Mouse (Mus musculus) heart, adult 18-20 months (tissue): Measurements from ENCODE around the gene Hyal6. TPM values are rescaled to one million over a fixed set of nuclear protein-coding genes. Genes with fewer than 3 reads are reported as not detected.

ENCODE experiments used
- DNase-seq, 2 experiments: peaks; one replicate each; pipeline ENCODE4 v3.0.0; 2021 to 2022; ENCODE audit warnings: mixed read lengths in 1 of 2
- long read RNA-seq, 2 experiments: library from polyadenylated mRNA; stranded (forward); transcript quantifications; one replicate each; pipeline ENCODE4 v2.0.0; 2021
- total RNA-seq, 2 experiments: library from RNA; stranded (reverse); gene quantifications; 2 replicates each; pipeline ENCODE4 v1.2.3; 2021

Gene Hyal6
- total RNA-seq: not detected
- long read RNA-seq, experiment 1: 0 reads
- long read RNA-seq, experiment 2: 0 reads

- DNase-seq: no peak
Measured at GRCm38 (mm10) chr6:24732945-24733344, at the start of gene Hyal6. Gene Hyal6 (plus strand): TSS chr6:24733245.

GRCm38 (mm10) chr6:24687871-24688270 is 45.2 kb upstream of the Hyal6 start:
- no peak for DNase-seq

GRCm38 (mm10) chr6:24694455-24695410 is 38.3 kb upstream of the Hyal6 start:
- DNase-seq: no peak

GRCm38 (mm10) chr6:24696117-24696516 is 36.9 kb upstream of the Hyal6 start:
- DNase-seq: no peak

- DNase-seq: no peak
Measured at GRCm38 (mm10) chr6:24697216-24697615, 35.8 kb upstream of the Hyal6 start.

- no peak for DNase-seq
Measured at GRCm38 (mm10) chr6:24707090-24707489, 26.0 kb upstream of the Hyal6 start.

GRCm38 (mm10) chr6:24707499-24707898 is 25.5 kb upstream of the Hyal6 start:
- no peak for DNase-seq

GRCm38 (mm10) chr6:24721317-24722099 is 11.5 kb upstream of the Hyal6 start:
- DNase-seq: peak; percentile 13 to 51

GRCm38 (mm10) chr6:24728130-24728529 is 4.9 kb upstream of the Hyal6 start:
- DNase-seq: no peak

GRCm38 (mm10) chr6:24734565-24734964 is 1.5 kb downstream of the Hyal6 start:
- no peak for DNase-seq

GRCm38 (mm10) chr6:24748029-24748428 is 15.0 kb downstream of the Hyal6 start, which contains the start of gene Hyal4:
Gene Hyal4 (plus strand): TSS chr6:24748329.
- DNase-seq: no peak

GRCm38 (mm10) chr6:24759281-24759680 is 26.2 kb downstream of the Hyal6 start:
- no peak for DNase-seq

- DNase-seq: no peak
Measured at GRCm38 (mm10) chr6:24766261-24766660, 33.2 kb downstream of the Hyal6 start.

- no peak for DNase-seq
Measured at GRCm38 (mm10) chr6:24779182-24779581, 46.1 kb downstream of the Hyal6 start.

GRCm38 (mm10) chr6:24790888-24791287 is 57.8 kb downstream of the Hyal6 start, which contains the start of gene Spam1:
Gene Spam1 (plus strand): TSS chr6:24791188.
- DNase-seq: no peak

Other genes with a start within 250 kb of the Hyal6 start
- under 1 TPM; 0.67 to 0.77 TPM for gene Iqub, start 218.2 kb upstream of the Hyal6 start, total RNA-seq
- gene Ndufa5, start 205.2 kb upstream of the Hyal6 start, total RNA-seq: 1,000 to 10,000 TPM; 1,622 to 1,793 TPM
- gene Asb15, start 205.1 kb upstream of the Hyal6 start, total RNA-seq: 10 to 100 TPM; 62.3 to 70.5 TPM
- gene Lmod2, start 135.5 kb upstream of the Hyal6 start, total RNA-seq: 100 to 1,000 TPM; 861 to 872 TPM
- gene Wasl, start 68.2 kb upstream of the Hyal6 start, total RNA-seq: 10 to 100 TPM; 26.5 to 26.9 TPM
- not detected for gene Hyal4, start 15.1 kb downstream of the Hyal6 start, total RNA-seq
- gene Spam1, start 57.9 kb downstream of the Hyal6 start, total RNA-seq: not detected
- gene Hyal5, start 124.8 kb downstream of the Hyal6 start, total RNA-seq: not detected
- not detected for gene Tmem229a, start 223.1 kb downstream of the Hyal6 start, total RNA-seq